Mouse (Mus musculus) thymus, postnatal 10 days (tissue): Measurements from ENCODE around the gene Pstk.
"Not testable (repeated sequence)": the region's sequence is repeated elsewhere in the genome, so short reads cannot be mapped to it uniquely, and the experiment has no call there.

ENCODE experiments used
- DNase-seq, 2 experiments: peaks; one replicate each; pipeline ENCODE4 v3.0.0; 2021; ENCODE audit warnings: low spot score in 2 of 2

The Pstk gene

GRCm38 (mm10) chr7:131411941-131412270 is 41.0 kb downstream of the Pstk start:
- DNase-seq: no peak

DNA sequence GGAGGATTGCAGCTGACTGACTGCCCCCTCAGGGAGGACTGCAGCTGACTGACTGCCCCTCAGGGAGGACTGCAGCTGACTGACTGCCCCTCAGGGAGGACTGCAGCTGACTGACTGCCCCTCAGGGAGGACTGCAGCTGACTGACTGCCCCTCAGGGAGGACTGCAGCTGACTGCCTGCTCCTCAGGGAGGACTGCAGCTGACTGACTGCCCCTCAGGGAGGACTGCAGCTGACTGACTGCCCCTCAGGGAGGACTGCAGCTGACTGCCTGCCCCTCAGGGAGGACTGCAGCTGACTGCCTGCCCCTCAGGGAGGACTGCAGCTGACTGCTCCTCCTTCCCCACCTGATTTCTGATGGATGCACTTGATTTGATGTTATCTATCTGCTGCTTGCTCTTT is 45.8 kb downstream of the Pstk start:
- not testable (repeated sequence) for DNase-seq

DNA sequence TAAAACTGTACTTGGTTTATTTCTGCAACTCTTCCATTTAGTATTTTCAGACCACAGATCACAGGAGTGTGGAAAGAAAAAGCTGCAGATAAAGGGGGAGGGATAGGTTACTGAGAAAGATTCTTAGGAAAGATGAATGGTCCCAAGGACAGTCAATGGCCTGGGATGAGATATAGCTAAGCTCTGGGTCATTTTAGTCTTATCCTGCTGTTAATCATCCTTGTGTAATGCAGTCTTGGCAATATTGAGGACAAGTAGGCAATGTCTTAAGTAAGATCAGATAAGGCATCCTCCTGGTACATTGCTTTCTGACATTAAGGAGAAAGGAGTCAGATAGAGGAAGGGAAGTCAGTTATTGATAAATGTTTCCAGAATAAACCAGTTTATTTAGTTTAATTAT is 46.7 kb downstream of the Pstk start:
- no peak for DNase-seq

DNA sequence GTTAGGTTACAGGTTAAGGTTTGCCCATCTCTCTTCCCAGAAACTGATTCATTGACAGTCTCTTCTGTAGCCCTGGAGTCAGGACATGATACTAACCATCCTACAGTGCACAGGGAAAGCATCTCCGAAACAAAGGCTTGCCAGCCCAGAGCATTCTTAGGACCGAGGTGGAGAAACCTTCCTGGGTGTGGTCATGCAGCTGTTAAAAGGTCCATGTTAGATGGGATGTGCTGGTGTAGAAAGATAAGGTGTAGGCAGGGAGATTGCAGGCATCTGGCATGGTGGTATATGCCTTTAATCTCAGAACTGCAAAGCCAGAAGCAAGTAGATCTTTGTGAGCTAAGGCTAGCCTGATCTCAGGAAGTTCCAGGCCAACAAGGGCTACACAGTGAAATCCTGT is 54.0 kb downstream of the Pstk start:
- DNase-seq: no peak

GRCm38 (mm10) chr7:131427331-131427730 is 56.4 kb downstream of the Pstk start:
- DNase-seq: no peak

DNA sequence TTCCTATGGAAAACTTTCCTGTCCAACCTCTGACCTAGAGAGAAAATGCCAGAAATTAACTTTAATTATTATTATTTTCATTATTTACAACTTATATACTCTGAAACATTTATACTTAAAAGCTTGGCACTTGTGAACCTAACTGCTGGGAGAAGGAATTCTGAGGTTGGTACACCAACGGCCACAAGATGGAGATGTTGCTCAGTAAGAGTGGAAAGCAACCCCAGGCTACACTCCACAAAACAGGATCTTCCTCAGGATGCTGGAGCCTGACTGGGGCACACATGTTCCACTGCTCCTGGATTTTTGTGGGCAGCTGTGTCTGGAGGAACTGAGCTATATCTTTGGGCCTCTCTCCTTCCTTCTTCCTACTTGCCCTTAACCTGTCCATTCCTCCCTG is 61.3 kb downstream of the Pstk start:
- DNase-seq: no peak

GRCm38 (mm10) chr7:131434276-131434675 is 63.3 kb downstream of the Pstk start:
- DNase-seq: no peak

DNA sequence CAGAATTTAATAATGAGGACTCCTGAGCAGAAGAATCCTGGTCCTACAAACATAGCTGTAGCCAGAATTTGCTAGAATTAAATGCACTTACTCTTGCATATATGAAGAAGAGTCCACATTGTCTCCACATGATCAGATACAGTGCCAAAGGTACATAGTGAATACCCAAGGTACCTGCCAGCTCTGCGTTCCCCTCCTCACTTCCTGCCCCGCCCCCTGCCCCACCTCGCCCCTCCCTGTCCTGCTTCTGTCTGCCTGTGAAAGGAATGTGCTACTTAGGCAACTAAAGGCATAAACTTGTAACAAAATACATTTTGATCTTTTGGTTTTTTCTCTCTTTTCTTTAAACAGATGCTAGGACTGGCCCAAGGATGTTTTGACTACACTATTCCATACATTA is 66.1 kb downstream of the Pstk start:
- DNase-seq: no peak
